Mouse (Mus musculus): ENCODE data around the gene Chmp2a.

- TF ChIP-seq POLR2A (IDR thresholded peaks at IDR 0.05; ENCODE audit: borderline replicate concordance, control insufficient read depth, low read depth, low read length): no peak
- no peak for TF ChIP-seq CTCF (IDR thresholded peaks at IDR 0.05; ENCODE audit: control insufficient read depth, insufficient read depth, low read length)
Measured at GRCm38 (mm10) chr7:12998053-12998452, 36.6 kb downstream of the Chmp2a start, which contains the start of gene Slc27a5.

All from bone marrow, adult 2 months (tissue).